Mouse (Mus musculus) cerebellum, adult 8-10 months (tissue): ENCODE data around the gene Tgm2.
A peak's percentile ranks its signal among the peaks of the same experiment; 100 is the strongest.

Source experiments
- DNase-seq: peaks from one replicate; pipeline ENCODE4 v3.0.0; 2022

Gene Tgm2

GRCm38 (mm10) chr2:158106947-158107587, 39.2 kb downstream of the Tgm2 start:
- DNase-seq, result no peak

DNA sequence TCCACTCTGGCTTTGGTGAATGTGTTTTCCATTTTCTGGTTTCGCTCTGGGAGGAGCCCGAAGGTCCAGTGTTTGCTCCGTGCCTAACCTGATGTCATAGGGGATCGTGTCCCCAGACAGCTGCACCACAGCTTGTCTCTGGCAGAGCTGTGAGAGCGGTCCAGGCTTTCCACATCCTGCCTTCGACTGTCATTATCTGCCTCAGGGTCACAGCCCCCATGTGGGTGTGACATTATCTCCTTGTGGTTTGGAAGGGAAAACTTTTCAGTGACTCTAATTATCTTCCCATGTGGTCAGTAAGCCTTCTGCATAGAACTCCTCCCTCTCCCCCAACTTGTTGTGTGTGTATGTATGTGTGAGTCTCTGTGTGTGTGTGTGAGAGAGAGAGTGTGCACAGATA, 40.6 kb downstream of the Tgm2 start:
- no peak for DNase-seq

GRCm38 (mm10) chr2:158104966-158105365, 41.3 kb downstream of the Tgm2 start:
- no peak for DNase-seq

DNA sequence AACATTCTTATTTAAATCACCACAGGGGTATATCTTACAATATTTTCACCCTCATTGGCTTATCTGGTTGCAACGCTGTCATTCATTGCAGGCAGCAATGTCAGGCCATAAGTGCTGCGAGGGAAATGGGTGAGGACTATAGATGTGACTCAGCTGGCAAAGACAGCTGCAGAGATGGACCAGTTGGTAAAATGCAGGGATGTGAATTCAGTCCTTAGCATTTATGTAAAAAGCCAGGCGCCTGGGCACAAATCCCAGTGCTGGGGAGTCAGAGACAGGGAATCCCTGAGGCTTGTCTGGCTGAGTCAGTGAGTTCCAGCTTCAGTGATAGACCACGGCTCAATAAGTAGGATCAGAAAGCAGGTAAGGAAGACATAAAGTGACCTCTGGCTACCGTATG, 44.5 kb downstream of the Tgm2 start:
- DNase-seq, result no peak

DNA sequence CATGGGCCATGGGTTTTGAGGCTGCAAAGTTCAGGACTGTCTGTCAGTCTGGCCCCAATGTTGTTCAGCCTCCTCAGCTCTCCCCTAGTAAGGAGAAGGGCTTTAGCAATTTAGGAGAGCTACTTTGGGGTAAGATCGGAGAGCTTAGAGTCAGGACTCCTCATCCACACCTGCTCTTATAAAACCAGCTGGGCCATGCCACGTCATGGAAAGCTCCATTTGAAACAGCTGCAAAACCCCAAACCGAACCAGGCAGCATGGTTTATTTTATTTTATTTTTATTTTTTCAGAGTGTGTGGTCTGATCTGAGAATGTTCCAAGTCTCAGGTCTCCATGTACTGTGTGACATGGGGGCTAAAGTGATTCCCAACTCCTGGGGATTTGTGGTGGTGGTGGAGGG, 46.7 kb downstream of the Tgm2 start:
- DNase-seq, result no peak

- DNase-seq, result no peak
These were observed 47.5 kb downstream of the Tgm2 start for GRCm38 (mm10) chr2:158098730-158099129.

- DNase-seq, result no peak
These were observed 49.2 kb downstream of the Tgm2 start for GRCm38 (mm10) chr2:158097071-158097470.

- DNase-seq, result peak; percentile 54
These were observed 51.4 kb downstream of the Tgm2 start for GRCm38 (mm10) chr2:158094846-158095245.

DNA sequence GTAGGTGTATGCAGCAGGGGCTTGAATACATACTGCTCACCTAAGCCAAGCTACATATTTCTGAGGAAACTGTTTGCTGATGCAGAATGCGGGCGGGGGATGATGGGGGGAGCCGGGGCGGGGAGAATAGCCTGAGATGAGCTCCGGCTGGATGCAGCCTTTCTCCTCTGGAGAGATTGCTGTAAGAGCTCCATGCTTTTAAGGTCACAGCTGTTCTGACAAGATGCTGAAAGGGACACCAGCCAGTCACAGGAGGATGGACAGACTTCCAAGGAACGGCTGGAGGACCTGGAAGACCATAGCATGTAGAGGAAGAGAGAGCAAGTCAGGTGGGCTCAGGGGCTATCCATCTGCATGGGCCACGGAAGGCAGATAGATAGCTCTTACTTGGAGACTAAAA, 51.9 kb downstream of the Tgm2 start:
- no peak for DNase-seq

DNA sequence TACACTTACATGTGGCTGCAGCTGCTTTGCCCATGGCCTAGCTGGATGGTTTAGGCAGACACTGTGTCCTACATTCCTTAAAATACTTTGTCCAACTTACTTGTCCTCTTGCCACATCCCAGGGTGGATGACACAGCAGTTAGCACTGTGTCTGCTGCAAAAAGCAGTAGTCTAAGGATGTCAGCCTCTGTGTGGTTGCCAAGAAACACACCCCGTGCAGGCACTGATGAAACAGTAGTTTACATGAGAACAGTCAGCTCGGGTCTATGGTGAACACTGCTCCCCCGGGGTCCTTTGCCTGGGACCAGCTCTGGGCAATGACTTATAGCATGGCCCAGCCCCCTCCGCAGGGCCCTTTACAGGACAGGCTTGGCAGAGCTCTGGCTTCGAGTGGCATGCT, 52.9 kb downstream of the Tgm2 start:
- no peak for DNase-seq

- DNase-seq, result no peak
These were observed 56.1 kb downstream of the Tgm2 start for GRCm38 (mm10) chr2:158090096-158090495.

DNA sequence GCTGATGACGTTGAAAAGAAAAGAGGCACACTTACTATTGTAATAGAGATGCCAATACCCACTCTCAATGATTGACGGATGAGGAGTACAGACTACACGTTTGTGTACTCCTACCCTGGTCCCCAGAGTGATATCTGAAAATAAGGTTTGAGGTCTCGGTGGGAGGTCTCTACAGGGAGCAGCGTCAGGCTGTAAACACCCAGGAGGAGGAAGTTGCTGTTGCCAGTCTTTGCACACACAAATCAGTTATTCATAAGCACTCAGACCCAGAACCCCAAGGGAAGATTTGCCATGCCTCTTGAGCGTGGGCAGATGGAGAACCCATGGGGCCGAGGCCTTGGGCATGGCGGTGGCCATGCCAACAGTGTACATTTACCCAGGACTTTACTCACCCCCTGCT, 61.8 kb downstream of the Tgm2 start:
- no peak for DNase-seq

- DNase-seq, result no peak
These were observed 65.5 kb downstream of the Tgm2 start for GRCm38 (mm10) chr2:158080622-158081241.

GRCm38 (mm10) chr2:158079843-158080395, 66.3 kb downstream of the Tgm2 start:
- no peak for DNase-seq

DNA sequence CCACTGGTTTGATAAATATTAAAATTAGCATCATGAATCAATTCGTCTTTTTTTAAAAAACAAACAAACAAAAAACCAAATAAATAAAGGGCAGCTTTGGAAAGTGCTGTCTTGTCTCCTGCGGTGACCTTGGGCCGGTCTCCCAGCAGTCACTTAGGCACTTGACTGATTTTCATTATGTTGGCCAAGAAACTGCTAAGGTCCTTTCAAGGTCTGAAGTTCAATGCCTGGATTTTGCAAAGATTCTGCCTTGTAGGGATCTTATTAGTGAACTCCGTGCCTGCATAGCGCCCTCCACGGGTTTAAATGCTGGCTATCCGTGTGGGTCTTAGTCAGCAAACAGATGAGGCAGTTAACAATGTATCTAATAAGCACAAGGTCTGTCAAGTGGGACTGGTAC, 67.3 kb downstream of the Tgm2 start:
- no peak for DNase-seq

- DNase-seq, result no peak
These were observed 68.3 kb downstream of the Tgm2 start for GRCm38 (mm10) chr2:158077981-158078380.

DNA sequence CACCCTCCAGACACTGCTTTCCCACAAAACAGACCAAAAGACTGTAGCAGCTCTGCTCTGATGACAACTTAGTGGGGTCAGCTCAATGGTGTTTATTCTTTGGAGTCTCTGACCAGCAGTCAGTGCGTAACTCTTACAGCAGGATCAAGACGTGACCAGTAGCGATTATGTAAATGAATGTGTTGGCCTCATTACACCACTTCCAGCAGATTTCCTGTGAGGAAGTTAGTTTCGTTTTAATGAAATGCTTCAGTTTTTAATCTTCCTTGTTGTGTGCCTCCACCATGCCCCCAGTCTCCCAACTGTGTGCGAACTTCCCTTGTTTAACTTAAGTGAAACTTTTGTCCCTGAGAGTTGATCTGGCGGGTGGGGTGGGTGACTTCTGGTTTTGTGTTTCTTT, 69.5 kb downstream of the Tgm2 start:
- DNase-seq, result no peak

GRCm38 (mm10) chr2:158074835-158075234, 71.4 kb downstream of the Tgm2 start:
- no peak for DNase-seq

DNA sequence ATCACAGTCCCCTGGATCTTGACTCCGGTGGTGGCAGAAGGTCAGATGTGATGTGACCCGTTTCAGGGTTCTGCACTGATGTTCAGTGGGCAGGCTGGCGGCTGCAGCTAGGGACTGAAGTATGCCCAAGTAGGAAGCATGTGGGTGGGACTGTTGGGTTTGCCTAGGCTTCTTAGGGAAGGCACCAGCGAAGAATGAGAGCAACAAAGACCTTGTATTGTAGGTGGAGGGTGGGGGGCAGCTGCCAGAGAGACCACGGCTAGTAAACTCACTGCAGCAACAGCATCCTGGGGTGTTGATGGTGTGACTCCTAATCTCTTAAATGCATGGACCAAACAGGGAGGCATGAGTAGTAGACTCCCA, 74.6 kb downstream of the Tgm2 start:
- DNase-seq, result no peak

- DNase-seq, result no peak
These were observed 75.2 kb downstream of the Tgm2 start for GRCm38 (mm10) chr2:158070885-158071632.

DNA sequence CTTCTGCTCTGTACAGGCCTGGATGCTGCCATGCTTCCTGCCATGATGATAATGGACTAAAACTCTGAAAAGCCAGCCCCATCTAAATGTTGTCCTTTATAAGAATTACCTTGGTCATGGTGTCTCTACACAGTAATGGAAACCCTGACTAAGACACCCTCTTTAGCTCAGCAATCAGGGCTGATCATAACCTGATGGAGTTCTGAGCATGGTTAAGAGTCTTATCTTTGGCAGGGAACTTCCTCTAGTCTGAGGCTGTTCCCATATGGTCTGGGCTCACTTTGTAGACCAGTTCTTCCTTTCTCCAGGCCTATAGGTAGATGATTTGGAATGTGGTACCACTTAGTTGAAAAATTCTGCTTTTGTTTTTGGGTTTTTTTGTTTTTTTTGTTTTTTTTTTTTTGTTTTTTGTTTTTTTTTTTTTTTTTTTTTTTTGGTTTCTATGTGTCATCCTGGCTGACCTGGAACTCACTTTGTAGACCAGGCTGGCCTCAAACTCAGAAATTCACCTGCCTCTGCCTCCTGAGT, 77.7 kb downstream of the Tgm2 start:
- DNase-seq, result no peak

- DNase-seq, result no peak
These were observed 78.9 kb downstream of the Tgm2 start for GRCm38 (mm10) chr2:158067260-158067824.

- no peak for DNase-seq
These were observed 79.8 kb downstream of the Tgm2 start for GRCm38 (mm10) chr2:158066456-158066855.
